Mouse (Mus musculus): Measurements from ENCODE around the gene 4930544D05Rik. TPM values are rescaled to one million over a fixed set of nuclear protein-coding genes. Genes with fewer than 3 reads are reported as not detected.

Gene 4930544D05Rik
- total and polyA plus RNA-seq, 2 experiments from 2014 or later = not detected

- Histone ChIP-seq H3K36me3 (ENCODE audit: insufficient read depth, low read length) (no peaks in the 10 kb centered on the region), H3K9ac (replicated peaks; ENCODE audit: low read length) (no peak within 1 kb of the TSS), H3K4me1 (ENCODE audit: insufficient read depth, low read length) (no peaks in the 10 kb centered on the region), H3K9me3 (ENCODE audit: low read length) (no peaks in the 10 kb centered on the region), H3K27me3 (ENCODE audit: insufficient read depth, low read length) (no peaks in the 10 kb centered on the region), H3K27ac (no peak within 1 kb of the TSS), H3K4me2 (ENCODE audit: low read depth, low read length) (no peak within 1 kb of the TSS), H3K4me3 (ENCODE audit: low read length) (no peak within 1 kb of the TSS)
- DNase-seq (ENCODE audit: low spot score) (no peak), ATAC-seq (no peak)
- TF ChIP-seq CTCF (IDR thresholded peaks at IDR 0.05; ENCODE audit: low read depth) = no peak
- WGBS = 54% methylated on average over 5 of the region's 5 CpGs
These were observed 23.1 kb downstream of the 4930544D05Rik start, which contains the start of gene Gp1ba for GRCm38 (mm10) chr11:70638714-70639278. Gene Gp1ba, plus strand, starts transcription at chr11:70639122.

GRCm38 (mm10) chr11:70639976-70640375, 24.3 kb downstream of the 4930544D05Rik start:
- H3K4me2 ChIP-seq (ENCODE audit: low read depth, low read length) = no peak overlapping the region
- no peaks in the 10 kb centered on the region for H3K4me1 ChIP-seq (ENCODE audit: insufficient read depth, low read length)
- no peak for DNase-seq (ENCODE audit: low spot score)
- H3K4me3 ChIP-seq (ENCODE audit: low read length) = no peak overlapping the region
- H3K27me3 ChIP-seq (ENCODE audit: insufficient read depth, low read length) = no peaks in the 10 kb centered on the region
- no peaks in the 10 kb centered on the region for H3K9me3 ChIP-seq (ENCODE audit: low read length)
- ATAC-seq = no peak
- H3K36me3 ChIP-seq (ENCODE audit: insufficient read depth, low read length) = peaks cover 7% of the 10 kb centered on the region
- TF ChIP-seq CTCF (IDR thresholded peaks at IDR 0.05; ENCODE audit: low read depth) = no peak
- no peak overlapping the region for H3K27ac ChIP-seq
- no peak overlapping the region for H3K9ac ChIP-seq (replicated peaks; ENCODE audit: low read length)
- 79% methylated on average over 8 of the region's 8 CpGs for WGBS

- no peak overlapping the region for H3K27ac ChIP-seq
- H3K9ac ChIP-seq (replicated peaks; ENCODE audit: low read length) = no peak overlapping the region
- no peak overlapping the region for H3K4me3 ChIP-seq (ENCODE audit: low read length)
- DNase-seq (ENCODE audit: low spot score) = no peak
- H3K9me3 ChIP-seq (ENCODE audit: low read length) = no peaks in the 10 kb centered on the region
- peaks cover 7% of the 10 kb centered on the region for H3K4me1 ChIP-seq (ENCODE audit: insufficient read depth, low read length)
- ATAC-seq = no peak
- peaks cover 10% of the 10 kb centered on the region for H3K36me3 ChIP-seq (ENCODE audit: insufficient read depth, low read length)
- 78% methylated on average over 7 of the region's 7 CpGs for WGBS
- no peak overlapping the region for H3K4me2 ChIP-seq (ENCODE audit: low read depth, low read length)
- H3K27me3 ChIP-seq (ENCODE audit: insufficient read depth, low read length) = no peaks in the 10 kb centered on the region
- no peak for TF ChIP-seq CTCF (IDR thresholded peaks at IDR 0.05; ENCODE audit: low read depth)
These were observed 25.6 kb downstream of the 4930544D05Rik start for GRCm38 (mm10) chr11:70641241-70641640.

- Histone ChIP-seq H3K9me3 (ENCODE audit: low read length) (no peaks in the 10 kb centered on the region), H3K27ac (no peak overlapping the region), H3K4me3 (ENCODE audit: low read length) (no peak overlapping the region), H3K36me3 (ENCODE audit: insufficient read depth, low read length) (peaks cover 10% of the 10 kb centered on the region), H3K4me1 (ENCODE audit: insufficient read depth, low read length) (peaks cover 9% of the 10 kb centered on the region), H3K27me3 (ENCODE audit: insufficient read depth, low read length) (no peaks in the 10 kb centered on the region), H3K4me2 (ENCODE audit: low read depth, low read length) (no peak overlapping the region), H3K9ac (replicated peaks; ENCODE audit: low read length) (no peak overlapping the region)
- no peak for TF ChIP-seq CTCF (IDR thresholded peaks at IDR 0.05; ENCODE audit: low read depth)
- ATAC-seq (no peak), DNase-seq (ENCODE audit: low spot score) (no peak)
- WGBS = 92% methylated on average over 6 of the region's 6 CpGs
These were observed 27.4 kb downstream of the 4930544D05Rik start for GRCm38 (mm10) chr11:70643051-70643450.

- Histone ChIP-seq H3K4me2 (ENCODE audit: low read depth, low read length) (no peak overlapping the region), H3K27ac (no peak overlapping the region), H3K36me3 (ENCODE audit: insufficient read depth, low read length) (peaks cover 17% of the 10 kb centered on the region), H3K9me3 (ENCODE audit: low read length) (no peaks in the 10 kb centered on the region), H3K9ac (replicated peaks; ENCODE audit: low read length) (no peak overlapping the region), H3K4me1 (ENCODE audit: insufficient read depth, low read length) (peaks cover 13% of the 10 kb centered on the region), H3K27me3 (ENCODE audit: insufficient read depth, low read length) (no peaks in the 10 kb centered on the region), H3K4me3 (ENCODE audit: low read length) (no peak overlapping the region)
- no peak for DNase-seq (ENCODE audit: low spot score)
- no peak for TF ChIP-seq CTCF (IDR thresholded peaks at IDR 0.05; ENCODE audit: low read depth)
- WGBS = 92% methylated on average over 8 of the region's 8 CpGs
- ATAC-seq = no peak
These were observed 29.0 kb downstream of the 4930544D05Rik start for GRCm38 (mm10) chr11:70644564-70645103.

GRCm38 (mm10) chr11:70645461-70646258, 30.0 kb downstream of the 4930544D05Rik start:
- Histone ChIP-seq H3K9ac (replicated peaks; ENCODE audit: low read length) (peak overlapping the region; percentile 86), H3K9me3 (ENCODE audit: low read length) (no peaks in the 10 kb centered on the region), H3K4me1 (ENCODE audit: insufficient read depth, low read length) (peaks cover 13% of the 10 kb centered on the region), H3K4me2 (ENCODE audit: low read depth, low read length) (peak overlapping the region; percentile 88), H3K27me3 (ENCODE audit: insufficient read depth, low read length) (no peaks in the 10 kb centered on the region), H3K36me3 (ENCODE audit: insufficient read depth, low read length) (peaks cover 27% of the 10 kb centered on the region), H3K4me3 (ENCODE audit: low read length) (peak overlapping the region; percentile 76), H3K27ac (peak overlapping the region; percentile 94)
- ATAC-seq = no peak
- DNase-seq (ENCODE audit: low spot score) = no peak
- no peak for TF ChIP-seq CTCF (IDR thresholded peaks at IDR 0.05; ENCODE audit: low read depth)
- whole genome bisulfite sequencing = 89% methylated on average over 12 of the region's 12 CpGs

- 20% methylated on average over 3 of the region's 3 CpGs for WGBS
- H3K4me2 ChIP-seq (ENCODE audit: low read depth, low read length) = peak overlapping the region; percentile 88
- H3K9me3 ChIP-seq (ENCODE audit: low read length) = no peaks in the 10 kb centered on the region
- peak overlapping the region; percentile 94 for H3K27ac ChIP-seq
- H3K36me3 ChIP-seq (ENCODE audit: insufficient read depth, low read length) = peaks cover 32% of the 10 kb centered on the region
- peak overlapping the region; percentile 76 for H3K4me3 ChIP-seq (ENCODE audit: low read length)
- H3K9ac ChIP-seq (replicated peaks; ENCODE audit: low read length) = peak overlapping the region; percentile 86
- peaks cover 13% of the 10 kb centered on the region for H3K4me1 ChIP-seq (ENCODE audit: insufficient read depth, low read length)
- no peaks in the 10 kb centered on the region for H3K27me3 ChIP-seq (ENCODE audit: insufficient read depth, low read length)
- no peak for TF ChIP-seq CTCF (IDR thresholded peaks at IDR 0.05; ENCODE audit: low read depth)
- ATAC-seq (no peak), DNase-seq (ENCODE audit: low spot score) (no peak)
These were observed 30.6 kb downstream of the 4930544D05Rik start for GRCm38 (mm10) chr11:70646259-70646555.

All from hindbrain, postnatal 0 days (tissue).